Mouse (Mus musculus): ENCODE measurements around the gene Fer1l4. TPM values are rescaled to one million over a fixed set of nuclear protein-coding genes. Genes with fewer than 3 reads are reported as not detected.

The Fer1l4 gene
- total and polyA plus RNA-seq, 3 experiments, result not detected

DNA sequence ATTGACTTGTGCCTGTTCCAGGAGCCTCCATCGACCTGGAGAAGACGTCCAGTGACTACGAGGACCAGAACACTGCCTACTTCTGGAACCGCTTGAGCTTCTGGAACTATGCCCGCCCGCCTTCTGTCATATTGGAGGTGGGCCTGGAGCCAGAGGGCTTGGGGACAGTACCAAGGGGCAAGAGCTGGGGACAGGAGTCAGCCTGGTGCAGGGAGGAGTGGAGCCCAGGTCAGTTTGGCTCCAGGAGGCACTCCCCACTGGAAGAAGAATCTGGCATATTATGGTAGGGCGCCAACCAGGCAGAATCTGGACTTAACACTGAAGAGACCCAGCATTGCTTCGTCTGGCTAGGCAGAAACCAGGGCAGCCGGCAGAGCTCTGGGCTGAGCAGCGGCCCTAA lies 15.2 kb upstream of the Fer1l4 start:
- Histone ChIP-seq H3K36me3 (replicated peaks in 1 of 2; ENCODE audit: control insufficient read depth in 1 of 2, insufficient read depth in 1 of 2, low read length in 1 of 2) (peaks cover 15 to 49% of the 10 kb centered on the region in 2 experiments), H3K9me3 (replicated peaks; ENCODE audit: low read length) (no peaks in the 10 kb centered on the region), H3K4me1 (ENCODE audit: control insufficient read depth in 1 of 2, insufficient read depth in 2 of 2) (peaks cover 0 to 6% of the 10 kb centered on the region in 2 experiments; a peak in 2 of 4 replicates), H3K27me3 (replicated peaks) (no peaks in the 10 kb centered on the region), H3K9ac (ENCODE audit: insufficient read depth, low read depth) (no peak overlapping the region), H3K27ac (ENCODE audit: insufficient read depth, low read depth) (no peak overlapping the region), H3K4me3 (replicated peaks in 1 of 3; ENCODE audit: low read depth in 2 of 3, low read length in 2 of 3, poor library complexity in 1 of 3) (no peak overlapping the region), H3K79me2 (replicated peaks; ENCODE audit: control insufficient read depth, extremely low read depth, insufficient read depth, poor library complexity, severe bottlenecking) (no peaks in the 10 kb centered on the region), H3K4me2 (ENCODE audit: insufficient read depth, low read depth, poor library complexity, severe bottlenecking) (no peak overlapping the region)
- DNase-seq (ENCODE audit: extremely low read depth), result no peak
- TF ChIP-seq TCF12 (IDR thresholded peaks at IDR 0.05; ENCODE audit: low read depth, low read length) (no peak), PAX5 (IDR thresholded peaks at IDR 0.05; ENCODE audit: low read length) (no peak), UBTF (IDR thresholded peaks at IDR 0.05; ENCODE audit: low read depth, low read length) (no peak), EP300 (IDR thresholded peaks at IDR 0.05; ENCODE audit: low read length) (no peak)
- in situ Hi-C loops (cut with MboI; ENCODE audit: low pct_ligation_motif_present, low pct_unique_long_range_greater_than_20kb, low sequenced_read_pairs) (no loop called here), dilution Hi-C loops (cut with MboI; ENCODE audit: extremely low pct_ligation_motif_present, extremely low pct_unique_long_range_greater_than_20kb, low sequenced_read_pairs) (no loop called here)

DNA sequence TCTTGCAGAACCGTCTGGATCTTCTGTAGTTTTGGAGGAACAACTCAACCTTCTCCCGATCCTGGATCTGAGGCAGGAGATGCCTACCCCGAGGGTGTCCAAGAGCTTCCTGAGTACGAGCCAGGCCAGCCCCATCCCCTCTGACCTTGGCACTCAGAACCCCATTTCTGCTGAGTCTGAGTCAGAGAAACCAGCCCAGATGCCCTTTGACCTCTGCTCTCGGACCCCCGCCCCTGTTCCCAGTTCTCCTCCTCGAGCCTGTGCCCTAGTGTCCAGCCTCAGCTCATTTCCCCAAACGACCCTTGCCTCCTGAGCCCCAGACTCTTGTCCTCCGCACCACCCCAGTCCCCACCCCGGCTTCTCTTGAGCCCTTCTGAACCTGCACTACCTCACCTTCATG lies 13.4 kb upstream of the Fer1l4 start:
- H3K9ac ChIP-seq (ENCODE audit: insufficient read depth, low read depth), result no peak overlapping the region
- no peaks in the 10 kb centered on the region for H3K27me3 ChIP-seq (replicated peaks)
- DNase-seq (ENCODE audit: extremely low read depth), result no peak
- H3K27ac ChIP-seq (ENCODE audit: insufficient read depth, low read depth), result no peak overlapping the region
- TF ChIP-seq CHD1 (IDR thresholded peaks at IDR 0.05; ENCODE audit: low read depth, low read length) (no peak), NELFE (IDR thresholded peaks at IDR 0.05; ENCODE audit: low read depth, low read length) (0 out of 2 replicates have a peak, but pooled peaks have one; percentile 3)
- dilution Hi-C loops (cut with MboI; ENCODE audit: extremely low pct_ligation_motif_present, extremely low pct_unique_long_range_greater_than_20kb, low sequenced_read_pairs), result no loop called here
- no peaks in the 10 kb centered on the region for H3K9me3 ChIP-seq (replicated peaks; ENCODE audit: low read length)
- in situ Hi-C loops (cut with MboI; ENCODE audit: low pct_ligation_motif_present, low pct_unique_long_range_greater_than_20kb, low sequenced_read_pairs), result no loop called here
- H3K4me3 ChIP-seq (replicated peaks in 1 of 3; ENCODE audit: low read depth in 2 of 3, low read length in 2 of 3, poor library complexity in 1 of 3), result peak overlapping the region in 1 of 3 experiments; percentile 68
- H3K4me2 ChIP-seq (ENCODE audit: insufficient read depth, low read depth, poor library complexity, severe bottlenecking), result no peak overlapping the region
- H3K4me1 ChIP-seq (ENCODE audit: control insufficient read depth in 1 of 2, insufficient read depth in 2 of 2), result peaks cover 0 to 6% of the 10 kb centered on the region in 2 experiments; a peak in 2 of 4 replicates
- H3K36me3 ChIP-seq (replicated peaks in 1 of 2; ENCODE audit: control insufficient read depth in 1 of 2, insufficient read depth in 1 of 2, low read length in 1 of 2), result peaks cover 10 to 33% of the 10 kb centered on the region in 2 experiments
- H3K79me2 ChIP-seq (replicated peaks; ENCODE audit: control insufficient read depth, extremely low read depth, insufficient read depth, poor library complexity, severe bottlenecking), result no peaks in the 10 kb centered on the region

DNA sequence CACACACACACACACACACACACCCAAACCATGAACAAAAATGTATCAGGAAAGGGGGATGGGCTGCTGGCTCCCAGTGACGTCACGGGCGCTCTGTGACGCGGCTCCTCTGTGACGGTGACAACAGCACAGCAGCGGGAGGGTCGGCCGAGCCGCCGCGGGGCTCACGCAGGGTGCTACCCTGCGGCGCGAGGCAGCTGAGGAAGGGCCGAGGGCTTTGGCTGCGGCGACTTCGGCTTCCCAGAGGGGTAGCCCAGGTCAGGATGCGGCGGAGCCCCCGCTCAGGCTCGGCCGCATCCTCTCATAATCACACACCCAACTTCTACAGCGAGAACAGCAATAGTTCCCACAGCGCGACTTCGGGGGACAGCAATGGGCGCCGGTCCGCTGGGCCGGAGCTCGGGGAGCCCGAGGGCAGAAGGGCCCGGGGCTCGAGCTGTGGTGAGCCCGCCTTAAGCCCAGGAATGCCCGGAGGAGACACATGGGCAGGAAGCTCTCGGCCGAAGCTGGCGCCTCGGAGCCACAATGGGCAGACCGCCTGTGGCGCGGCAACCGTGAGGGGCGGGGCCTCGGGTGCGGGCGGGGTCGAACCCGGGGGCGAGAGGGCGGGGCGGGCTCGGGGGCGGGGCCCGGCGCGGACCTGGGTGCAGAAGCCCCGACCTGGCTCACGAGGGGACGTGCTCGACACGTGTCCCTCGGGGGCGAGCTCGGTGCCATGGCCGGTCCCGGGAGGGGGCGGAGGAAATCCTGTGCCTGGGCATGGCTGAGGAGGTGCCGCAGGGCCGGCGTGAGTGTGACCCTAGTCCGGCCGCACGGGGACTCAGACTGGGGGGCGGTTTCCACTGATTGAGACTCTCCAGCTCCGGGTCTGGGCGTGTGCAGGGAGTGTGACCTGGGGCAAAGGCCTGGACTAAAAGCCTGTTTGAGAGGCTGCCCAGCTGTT lies 12.6 kb upstream of the Fer1l4 start, which contains the start of gene Spag4:
Spag4 (plus strand) TSS at position 77 of the 943 bp plus-strand sequence.
- in situ Hi-C loops (cut with MboI; ENCODE audit: low pct_ligation_motif_present, low pct_unique_long_range_greater_than_20kb, low sequenced_read_pairs) (no loop called here), dilution Hi-C loops (cut with MboI; ENCODE audit: extremely low pct_ligation_motif_present, extremely low pct_unique_long_range_greater_than_20kb, low sequenced_read_pairs) (no loop called here)
- TF ChIP-seq TCF12 (IDR thresholded peaks at IDR 0.05; ENCODE audit: low read depth, low read length) (peak; percentile 42; the same call in 1 of the 2 replicates), EP300 (IDR thresholded peaks at IDR 0.05; ENCODE audit: low read length) (no peak), NELFE (IDR thresholded peaks at IDR 0.05; ENCODE audit: low read depth, low read length) (peak; percentile 76; the same call in 1 of the 2 replicates), POLR2A (IDR thresholded peaks at IDR 0.05; ENCODE audit: low read depth, low read length) (peak; percentile 75), SMC3 (IDR thresholded peaks at IDR 0.05; ENCODE audit: low read depth, low read length) (no peak), PAX5 (IDR thresholded peaks at IDR 0.05; ENCODE audit: low read length) (no peak), BHLHE40 (IDR thresholded peaks at IDR 0.05; ENCODE audit: low read depth, low read length) (peak; percentile 90), IRF4 (IDR thresholded peaks at IDR 0.05; ENCODE audit: low read depth, low read length) (0 out of 2 replicates have a peak, but pooled peaks have one; percentile 7), CHD2 (IDR thresholded peaks at IDR 0.05; ENCODE audit: low read length) (peak; percentile 90), MAX (IDR thresholded peaks at IDR 0.05; ENCODE audit: low read length) (peak; percentile 51; the same call in 1 of the 2 replicates), GABPA (IDR thresholded peaks at IDR 0.05; ENCODE audit: insufficient replicate concordance, low read depth, low read length) (peak; percentile 96), HCFC1 (IDR thresholded peaks at IDR 0.05; ENCODE audit: low read depth, low read length) (peak; percentile 45), MXI1 (IDR thresholded peaks at IDR 0.05; ENCODE audit: low read depth, low read length) (peak; percentile 64), UBTF (IDR thresholded peaks at IDR 0.05; ENCODE audit: low read depth, low read length) (peak; percentile 69; the same call in 1 of the 2 replicates), MAZ (IDR thresholded peaks at IDR 0.05; ENCODE audit: low read depth, low read length) (peak; percentile 46; the same call in 1 of the 2 replicates)
- Histone ChIP-seq H3K27me3 (replicated peaks) (peaks cover 2% of the 10 kb centered on the region), H3K27ac (ENCODE audit: insufficient read depth, low read depth) (no peak within 1 kb of the TSS), H3K79me2 (replicated peaks; ENCODE audit: control insufficient read depth, extremely low read depth, insufficient read depth, poor library complexity, severe bottlenecking) (no peaks in the 10 kb centered on the region), H3K4me2 (ENCODE audit: insufficient read depth, low read depth, poor library complexity, severe bottlenecking) (peak within 1 kb of the TSS; percentile 3; the same call in 1 of the 2 replicates), H3K36me3 (replicated peaks in 1 of 2; ENCODE audit: control insufficient read depth in 1 of 2, insufficient read depth in 1 of 2, low read length in 1 of 2) (peaks cover 10 to 29% of the 10 kb centered on the region in 2 experiments), H3K9me3 (replicated peaks; ENCODE audit: low read length) (no peaks in the 10 kb centered on the region), H3K9ac (ENCODE audit: insufficient read depth, low read depth) (peak within 1 kb of the TSS; percentile 21), H3K4me1 (ENCODE audit: control insufficient read depth in 1 of 2, insufficient read depth in 2 of 2) (peaks cover 0 to 6% of the 10 kb centered on the region in 2 experiments; a peak in 2 of 4 replicates), H3K4me3 (replicated peaks in 1 of 3; ENCODE audit: low read depth in 2 of 3, low read length in 2 of 3, poor library complexity in 1 of 3) (peak within 1 kb of the TSS; percentile 43 to 80 (median 68))
- peak; percentile 63 for DNase-seq (ENCODE audit: extremely low read depth)
